Mouse (Mus musculus) bone marrow macrophage, adult 2 months (primary cell): ENCODE measurements around the gene Gm11549.

Source experiments
- CTCF ChIP-seq: IDR thresholded peaks from 2 replicates; pipeline ENCODE4 v1.5.1; 2012; ENCODE audit warnings: low read depth, mild to moderate bottlenecking, low read length, moderate library complexity
- POLR2A ChIP-seq: IDR thresholded peaks from 2 replicates; pipeline ENCODE4 v1.6.1; 2012; ENCODE audit warnings: mild to moderate bottlenecking, low read depth, low read length, borderline replicate concordance

GRCm38 (mm10) chr3:36484292-36484691 lies 37.3 kb downstream of the Gm11549 start:
- no peak for TF ChIP-seq POLR2A
- no peak for TF ChIP-seq CTCF
